Mouse (Mus musculus) gastrocnemius, postnatal 36 days (tissue): ENCODE measurements around the gene Gpc6. TPM values are rescaled to one million over a fixed set of nuclear protein-coding genes. Genes with fewer than 3 reads are reported as not detected.
A peak's percentile ranks its signal among the peaks of the same experiment; 100 is the strongest.

ENCODE experiments used
- DNase-seq, 2 experiments: peaks; one replicate each; pipeline ENCODE4 v3.0.0; 2022
- intact Hi-C: fragments of 180-260 bp; cut with DNase I; formaldehyde crosslinking; loops from one replicate; pipeline ENCODE4 v1.15.1; 2025
- total RNA-seq, 2 experiments: library from RNA; stranded (reverse); gene quantifications; 2 replicates each; pipeline ENCODE4 v1.2.3; 2021

Gene Gpc6
- total RNA-seq, 2 experiments from 2014 or later: 2.0 to 2.1 TPM

DNA sequence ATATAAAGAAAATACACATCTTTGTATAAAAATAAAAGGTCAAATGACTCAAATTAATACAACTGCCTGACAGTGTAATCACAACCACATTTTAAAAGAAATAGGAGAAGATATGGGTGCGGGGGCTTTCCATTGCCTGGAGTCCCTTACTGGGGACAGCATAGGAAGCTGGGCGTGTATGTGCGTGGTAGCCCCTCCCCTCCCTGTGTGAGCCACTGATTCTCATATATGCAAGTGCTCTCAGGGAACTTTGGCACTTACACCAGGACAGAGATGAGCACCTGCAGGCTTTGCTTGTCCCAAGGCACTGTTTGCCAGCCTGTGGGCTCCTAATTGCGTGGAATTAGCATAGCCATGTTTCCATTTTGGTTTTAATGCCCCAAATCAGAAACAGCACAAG lies 644.2 kb downstream of the Gpc6 start:
- no peak for DNase-seq

DNA sequence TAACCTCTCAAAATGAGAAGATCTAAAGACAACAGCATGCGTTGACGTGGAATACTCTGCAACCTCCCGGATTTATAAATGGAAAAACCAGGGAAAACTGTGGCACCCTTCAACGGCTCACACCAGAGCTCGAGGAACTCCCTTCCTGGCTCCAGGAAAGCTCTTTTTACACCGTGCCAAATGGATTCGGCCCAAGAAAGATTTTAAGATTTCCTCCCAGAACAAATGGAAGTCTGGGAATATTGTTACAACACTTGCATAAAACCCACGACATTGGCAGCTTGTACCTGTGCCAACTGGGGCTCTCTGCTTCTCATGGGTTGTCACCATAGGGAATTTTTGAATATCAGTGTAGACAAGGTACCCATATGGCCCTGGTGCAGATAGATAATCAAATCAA lies 647.1 kb downstream of the Gpc6 start:
- intact Hi-C loops: no loop called here
- DNase-seq: peak in 1 of 2 experiments; percentile 23

More for the DNA sequence above, 644.2 kb downstream of the Gpc6 start:
- intact Hi-C loops: no loop called here

DNA sequence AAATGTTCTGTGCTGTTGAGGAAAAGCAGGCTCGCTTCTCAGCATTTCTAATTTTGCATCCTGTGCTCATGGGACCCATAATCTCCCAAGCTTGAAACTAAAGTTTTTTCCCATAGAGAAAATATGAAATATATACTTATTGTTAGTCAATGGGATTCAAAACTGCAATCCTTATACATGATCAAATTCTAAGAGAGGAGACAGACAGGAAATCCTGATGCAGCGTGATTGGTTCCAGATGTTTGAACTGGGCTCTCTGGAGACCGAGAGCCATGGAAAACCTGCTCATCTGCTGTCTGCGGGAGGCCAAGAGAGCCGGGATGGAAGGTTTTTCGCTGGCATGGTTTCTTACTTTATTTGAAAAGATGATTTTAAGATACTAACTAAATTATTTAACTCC lies 649.1 kb downstream of the Gpc6 start:
- DNase-seq: peak in 1 of 2 experiments; percentile 8
- intact Hi-C loops: no loop called here

DNA sequence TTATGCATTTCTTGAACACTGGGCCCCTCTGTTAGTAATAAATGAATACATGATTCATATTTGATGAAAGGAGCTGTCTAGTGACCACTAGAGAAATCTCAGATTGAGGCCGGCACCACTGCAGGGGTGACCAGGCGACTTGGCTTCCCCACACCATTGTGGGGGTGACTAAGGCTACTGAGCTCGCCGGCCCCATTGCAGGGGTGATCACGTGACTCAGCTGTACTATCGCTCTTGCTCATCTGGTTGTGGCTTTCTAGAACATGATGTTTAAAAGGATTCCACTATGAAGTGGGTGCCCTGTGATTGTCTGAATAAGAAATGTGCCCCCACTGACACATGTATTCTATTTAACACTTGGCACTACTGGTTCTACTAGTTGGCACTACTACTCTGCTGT lies 656.6 kb downstream of the Gpc6 start:
- intact Hi-C loops: no loop called here
- no peak for DNase-seq

DNA sequence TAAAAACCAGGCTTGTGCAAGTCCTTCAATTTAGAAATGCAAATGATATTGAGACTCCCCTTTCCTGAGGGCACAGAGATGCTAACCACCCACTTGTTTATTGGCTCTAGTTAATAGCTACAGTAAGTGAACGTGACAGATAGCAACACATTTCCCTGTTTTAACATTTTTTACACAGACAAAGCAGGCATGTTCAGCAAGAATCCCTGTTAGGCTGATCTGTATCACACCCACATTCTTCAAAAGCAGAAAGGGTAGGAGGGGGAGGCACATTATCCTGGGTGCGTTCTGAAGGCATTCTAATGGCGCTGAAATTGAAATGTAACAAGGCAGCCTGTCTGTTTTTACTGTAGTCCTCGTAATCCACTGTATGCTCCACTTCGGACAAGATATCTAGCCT lies 674.6 kb downstream of the Gpc6 start:
- no peak for DNase-seq
- intact Hi-C loops: no loop called here

DNA sequence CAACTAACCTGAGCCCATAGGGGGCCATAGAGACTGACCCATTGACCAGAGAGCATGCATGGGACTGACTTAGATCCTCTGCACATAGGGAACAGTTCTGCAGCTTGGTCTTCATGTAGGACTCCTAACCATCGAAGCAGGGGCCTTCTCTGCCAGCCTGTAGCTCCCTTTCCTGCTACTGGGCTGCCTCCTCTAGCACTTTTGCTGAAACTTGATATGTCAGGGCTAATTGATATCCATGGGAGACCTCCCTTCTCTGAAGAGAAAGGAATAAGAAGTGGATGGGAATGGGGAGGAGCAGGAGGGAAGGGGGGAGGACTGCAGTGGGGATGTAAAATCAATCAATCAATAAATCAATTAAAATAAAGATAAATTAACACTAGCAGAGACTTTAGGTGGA lies 678.7 kb downstream of the Gpc6 start:
- no peak for DNase-seq
- intact Hi-C loops: no loop called here

DNA sequence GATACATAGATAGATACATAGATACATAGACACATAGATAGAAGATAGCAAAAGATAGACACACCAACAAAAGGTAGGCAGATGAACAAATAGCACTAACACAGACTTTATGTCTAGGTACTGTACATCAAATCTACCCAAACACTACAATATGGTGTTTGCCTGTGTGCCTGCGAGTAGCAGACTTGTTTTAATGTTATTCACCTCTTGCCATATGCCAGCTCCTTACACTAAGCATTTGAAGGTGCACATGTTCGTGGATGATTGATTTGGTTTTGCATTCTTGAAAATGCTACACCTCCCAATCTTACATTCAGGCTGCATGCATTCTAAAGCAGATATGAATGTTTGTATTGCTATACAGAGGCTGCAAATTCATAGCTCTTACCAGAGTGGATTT lies 680.6 kb downstream of the Gpc6 start:
- no peak for DNase-seq
- intact Hi-C loops: no loop called here

DNA sequence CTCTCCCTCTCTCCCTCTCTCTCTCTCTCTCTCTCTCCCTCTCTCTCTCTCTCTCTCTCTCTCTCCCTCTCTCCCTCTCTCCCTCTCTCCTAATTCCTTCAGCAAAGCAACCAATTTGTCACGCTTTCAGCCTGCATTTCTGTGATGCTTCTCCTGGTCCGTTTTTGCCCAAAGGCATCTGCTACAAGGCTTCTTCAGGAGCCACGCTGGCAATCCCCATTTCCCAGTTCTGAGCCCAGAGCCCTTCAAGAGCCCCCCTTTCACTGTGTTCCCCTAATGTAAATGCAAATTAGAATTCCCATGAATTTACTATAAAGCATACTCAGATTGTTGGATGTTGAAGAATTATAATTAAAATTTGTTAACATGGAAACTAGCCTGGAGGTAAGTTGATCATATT lies 686.0 kb downstream of the Gpc6 start:
- DNase-seq: no peak
- intact Hi-C loops: no loop called here

DNA sequence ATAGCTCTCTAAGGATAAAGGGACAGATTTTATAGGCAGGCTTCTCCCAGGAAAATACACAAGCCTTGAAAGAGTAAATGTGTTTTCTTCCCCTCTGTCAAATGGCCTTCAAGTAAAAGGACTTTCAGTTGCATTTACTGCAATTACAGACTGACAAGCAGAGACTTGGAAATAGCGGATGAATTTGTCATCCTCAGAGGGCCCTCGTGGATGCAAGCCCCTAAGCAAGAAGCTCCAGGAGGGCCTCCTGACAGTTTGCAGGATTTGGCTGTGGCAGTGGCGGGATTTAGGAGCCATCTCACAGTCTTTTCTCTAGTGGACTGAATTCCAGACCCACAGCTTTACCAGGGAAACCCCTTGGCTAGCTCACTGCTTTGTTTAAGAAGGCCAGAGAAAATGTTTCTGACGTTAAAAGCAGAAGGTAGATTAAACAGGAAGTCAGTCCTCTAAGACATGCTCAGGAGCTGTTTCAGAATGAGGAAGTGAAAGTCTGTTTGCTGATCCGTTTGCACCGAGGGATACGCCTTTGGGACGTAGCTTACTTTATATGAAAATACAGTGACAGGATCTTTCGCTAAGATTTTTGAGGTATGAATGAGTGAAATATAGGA lies 700.1 kb downstream of the Gpc6 start:
- intact Hi-C loops: no loop called here
- DNase-seq: no peak

DNA sequence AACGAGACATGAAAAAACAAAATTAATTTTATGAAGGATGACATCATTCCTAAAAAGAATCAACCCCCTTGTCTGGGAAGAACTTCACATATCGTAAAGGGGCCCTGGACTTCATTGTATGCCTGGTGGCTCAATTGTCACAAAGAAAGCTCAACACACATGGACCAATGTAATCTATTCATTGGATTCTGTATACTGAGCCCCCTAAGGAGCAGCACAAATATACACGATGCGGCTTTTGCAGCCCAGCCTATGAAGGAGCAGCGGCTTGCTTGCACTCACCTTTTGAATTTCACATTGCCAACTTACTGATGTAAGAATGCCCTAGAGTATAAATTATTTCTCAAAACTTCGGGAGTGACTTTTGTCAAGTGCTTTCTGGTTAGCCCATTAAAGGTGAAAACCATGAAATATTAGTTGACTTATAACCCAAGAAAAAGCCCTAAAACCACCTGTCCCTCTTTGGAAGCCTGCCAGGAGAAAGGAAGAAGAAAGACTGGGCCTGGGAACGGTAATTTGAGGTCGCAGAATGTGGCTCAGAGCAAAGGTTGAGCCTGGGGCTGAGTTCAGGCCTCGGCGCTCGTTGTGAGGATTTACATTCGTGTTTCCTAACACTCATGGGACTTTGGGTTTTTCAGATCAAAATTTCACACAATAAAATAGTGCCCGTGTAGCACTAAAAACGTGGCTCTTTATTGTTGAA lies 709.3 kb downstream of the Gpc6 start:
- DNase-seq: no peak
- intact Hi-C loops: no loop called here

DNA sequence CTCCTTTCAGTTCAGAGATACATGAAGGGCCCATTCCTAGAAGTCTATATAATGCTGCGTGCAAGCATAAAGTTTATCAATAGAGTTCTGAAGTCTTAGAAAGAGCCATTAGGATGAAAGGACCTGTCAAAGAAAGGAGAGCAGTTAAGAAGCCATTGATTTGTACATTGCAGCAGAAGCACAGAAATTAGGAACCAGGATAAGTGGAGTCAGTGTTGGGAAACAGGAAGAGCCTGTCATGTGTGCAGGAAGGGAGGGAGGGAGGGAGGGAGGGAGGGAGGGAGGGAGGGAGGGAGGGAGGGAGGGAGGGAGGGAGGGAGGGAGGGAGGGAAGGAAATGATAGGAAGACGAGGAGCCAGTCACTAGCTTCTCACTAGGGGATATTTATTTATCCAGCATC lies 716.7 kb downstream of the Gpc6 start:
- intact Hi-C loops: no loop called here
- no peak for DNase-seq

DNA sequence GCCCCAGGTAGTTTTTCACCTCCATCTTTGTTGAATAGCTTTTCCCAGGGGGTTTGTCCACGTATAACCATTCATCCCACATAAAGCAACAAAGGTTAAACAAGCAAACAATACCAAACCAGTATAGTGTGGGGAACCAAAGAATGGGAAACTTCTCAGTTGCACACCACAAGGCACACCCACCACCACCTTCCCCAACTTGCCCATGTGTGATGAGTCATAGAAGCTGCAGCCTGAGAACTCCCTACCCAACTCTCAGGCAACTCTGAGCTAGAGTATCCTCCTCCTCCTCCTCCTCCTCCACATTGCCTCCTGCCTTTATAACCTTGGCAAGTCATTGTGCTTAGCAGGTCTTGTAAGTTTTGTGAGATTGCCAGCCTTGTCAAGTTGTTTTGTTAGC lies 718.0 kb downstream of the Gpc6 start:
- intact Hi-C loops: no loop called here
- DNase-seq: no peak

DNA sequence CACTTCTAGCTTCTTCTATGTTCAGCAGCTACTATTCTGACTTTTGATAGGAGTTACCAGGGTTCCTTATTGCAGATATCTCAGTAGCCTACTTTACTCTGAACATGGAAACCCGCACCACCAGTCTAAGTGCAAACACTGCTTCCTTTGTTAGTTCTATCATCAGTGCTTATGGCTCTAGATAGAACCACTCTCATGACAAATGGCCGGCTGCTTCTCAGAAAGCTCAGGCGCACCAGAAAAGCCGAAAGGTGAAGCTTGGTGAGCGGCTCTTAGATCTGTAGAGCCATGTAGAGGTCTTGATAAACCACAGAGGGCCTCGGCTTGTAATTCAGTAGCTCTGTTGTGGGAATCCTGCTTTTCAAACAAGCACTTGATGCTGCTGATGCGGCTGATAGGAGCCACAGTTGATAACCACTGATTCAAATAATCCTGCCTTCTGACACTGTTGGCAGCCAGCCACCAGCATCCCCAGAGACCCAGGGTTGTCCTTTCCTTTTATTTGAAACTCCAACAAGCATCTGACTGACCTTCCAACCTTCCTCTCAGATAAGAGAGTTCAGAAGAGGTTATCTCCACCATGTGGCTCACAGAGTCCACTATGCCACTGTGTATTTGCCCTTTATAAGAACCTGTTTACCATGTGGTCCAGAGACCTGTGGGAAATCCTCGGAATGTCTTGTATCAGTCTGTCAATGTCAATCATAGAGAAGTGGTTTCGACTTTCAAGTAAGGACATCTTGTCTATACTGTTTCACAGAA lies 723.3 kb downstream of the Gpc6 start:
- peak in 1 of 2 experiments; percentile 15 for DNase-seq
- intact Hi-C loops: no loop called here

DNA sequence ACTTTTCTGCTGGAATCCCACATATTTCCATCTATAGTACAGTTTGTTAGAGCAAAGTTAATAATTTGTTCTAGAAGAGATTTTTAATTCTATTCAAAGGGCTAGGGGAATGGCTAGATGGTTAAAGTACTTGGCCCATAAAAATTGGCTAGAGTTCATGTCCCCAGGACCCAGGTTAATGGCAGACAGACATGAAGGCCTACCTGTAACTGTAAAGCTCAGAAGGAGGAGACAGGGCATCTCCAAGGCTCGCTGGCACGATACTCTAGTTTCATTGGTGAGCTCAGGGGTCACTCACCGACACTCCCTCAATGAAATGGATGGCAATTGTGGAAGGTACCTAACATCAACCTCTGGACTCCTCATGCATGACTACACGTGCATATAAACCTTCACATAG lies 725.0 kb downstream of the Gpc6 start:
- intact Hi-C loops: no loop called here
- no peak for DNase-seq

DNA sequence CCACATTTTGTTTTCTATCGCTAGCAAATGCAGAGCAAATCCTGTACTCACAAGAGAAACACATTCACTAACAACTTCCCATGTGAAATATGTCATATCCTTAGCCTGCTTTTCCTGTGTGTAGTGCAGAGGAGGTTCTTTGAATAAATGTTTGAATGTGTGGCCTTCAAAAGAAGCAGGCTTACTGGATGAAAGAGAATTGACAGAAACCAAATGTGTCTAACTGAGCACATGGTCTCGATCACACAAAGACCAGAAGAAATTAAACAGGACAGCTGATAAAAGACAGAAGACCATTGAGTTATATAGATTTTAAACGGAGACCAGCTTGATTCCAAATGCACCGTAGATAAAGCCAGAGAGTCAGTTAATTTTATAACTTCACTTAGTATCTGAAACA lies 726.2 kb downstream of the Gpc6 start:
- no peak for DNase-seq
- intact Hi-C loops: no loop called here

DNA sequence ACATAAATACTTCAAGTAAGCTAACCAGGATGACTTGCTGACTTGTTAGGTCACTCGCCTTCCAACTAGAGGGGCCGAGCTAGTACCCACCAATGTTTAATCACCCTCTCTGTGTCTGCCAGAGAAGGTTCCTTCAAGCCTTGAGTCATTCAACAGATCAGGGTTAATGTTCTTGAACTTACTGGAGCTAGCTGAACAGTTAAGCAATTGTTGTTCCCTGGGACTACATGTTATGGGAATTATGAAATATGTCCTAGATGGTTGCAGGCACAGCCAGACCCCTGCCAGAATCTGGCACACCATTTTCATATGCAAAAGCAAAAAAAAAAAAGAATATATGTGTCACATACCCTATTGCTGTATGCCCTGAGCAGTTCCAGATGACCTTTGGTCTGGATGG lies 726.8 kb downstream of the Gpc6 start:
- no peak for DNase-seq
- intact Hi-C loops: no loop called here

DNA sequence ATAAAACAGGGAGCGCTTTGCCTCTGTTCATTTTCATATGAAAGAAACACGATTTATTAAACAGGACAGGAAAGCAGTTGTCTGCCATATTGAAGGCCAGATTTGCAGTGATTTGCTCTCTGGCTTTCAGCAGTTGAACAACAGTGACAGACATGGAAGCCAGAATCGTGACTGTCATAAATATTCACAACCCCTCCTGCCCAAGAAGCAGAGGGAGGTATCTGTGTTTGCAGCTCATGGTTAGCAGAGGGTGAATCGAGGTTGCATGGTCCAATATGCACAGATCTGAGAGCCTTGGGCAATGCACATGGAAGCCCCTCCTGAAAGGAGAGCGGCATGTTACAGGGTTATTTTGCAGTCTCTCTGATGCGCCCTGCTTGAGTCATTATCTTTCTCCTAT lies 730.3 kb downstream of the Gpc6 start:
- intact Hi-C loops: no loop called here
- DNase-seq: no peak

DNA sequence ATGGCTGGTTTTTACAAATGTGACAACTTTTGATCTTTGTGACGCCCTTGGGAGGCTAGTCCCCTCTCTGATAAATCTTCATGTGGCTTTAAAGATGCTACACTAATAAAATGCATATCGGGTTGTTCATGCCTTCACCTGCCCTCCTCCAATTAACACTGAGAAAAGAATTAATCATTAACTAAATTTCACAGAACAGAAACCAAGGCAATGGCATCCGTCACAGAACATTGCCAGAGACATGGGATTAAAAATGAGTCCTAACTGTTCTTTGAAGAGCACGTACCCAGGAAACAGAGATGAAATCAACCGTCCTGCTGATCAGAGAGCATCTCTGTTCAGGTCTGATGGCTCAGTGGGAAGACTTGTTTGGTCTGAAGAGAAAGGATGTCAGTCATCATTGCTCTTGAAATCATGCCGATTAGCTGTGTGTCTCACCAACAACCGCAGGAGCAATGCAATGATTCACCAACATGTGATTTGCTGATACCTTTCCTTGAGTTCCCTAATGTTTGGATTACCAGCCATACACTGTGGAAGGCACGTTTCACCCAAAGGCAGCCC lies 734.2 kb downstream of the Gpc6 start:
- intact Hi-C loops: no loop called here
- no peak for DNase-seq

DNA sequence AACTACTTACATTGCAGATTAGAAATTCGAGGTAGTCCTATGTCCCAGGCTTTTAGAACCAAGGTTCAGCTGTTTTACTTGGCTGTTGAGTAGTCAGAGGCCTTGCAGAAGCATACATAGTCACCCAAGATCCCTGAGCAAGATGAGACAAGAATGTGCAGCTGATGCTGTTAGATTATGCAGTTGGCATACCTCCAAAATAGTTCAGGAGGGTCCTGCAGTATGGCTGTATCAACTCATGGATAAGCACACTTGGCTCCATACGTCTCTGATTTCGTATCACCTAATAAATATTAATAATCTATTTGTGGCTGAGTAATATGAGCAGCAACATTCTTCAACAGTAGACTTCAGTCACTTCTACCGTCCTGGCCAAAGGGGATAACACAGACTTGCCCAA lies 737.1 kb downstream of the Gpc6 start:
- intact Hi-C loops: no loop called here

DNA sequence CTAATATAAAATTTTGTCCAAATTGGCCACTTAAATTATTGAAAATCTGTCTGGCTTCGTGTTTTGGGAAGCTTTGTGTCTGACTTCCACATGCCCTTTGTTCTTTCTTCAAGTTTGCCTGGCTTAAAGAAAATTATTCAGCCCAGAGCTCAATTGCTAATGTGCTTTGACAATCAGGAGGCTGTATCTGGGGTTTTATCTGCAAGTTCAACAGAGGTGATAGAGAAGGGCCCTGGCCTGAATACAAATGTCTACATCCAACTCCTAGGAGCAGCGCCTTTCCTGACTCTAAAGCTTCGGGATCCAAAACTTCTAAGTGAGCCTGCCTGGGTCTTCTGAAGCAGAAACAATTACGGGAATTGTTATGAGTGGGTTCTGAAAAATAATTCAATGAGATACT lies 739.7 kb downstream of the Gpc6 start:
- intact Hi-C loops: no loop called here
- DNase-seq: no peak

More for the DNA sequence above, 737.1 kb downstream of the Gpc6 start:
- DNase-seq: no peak

DNA sequence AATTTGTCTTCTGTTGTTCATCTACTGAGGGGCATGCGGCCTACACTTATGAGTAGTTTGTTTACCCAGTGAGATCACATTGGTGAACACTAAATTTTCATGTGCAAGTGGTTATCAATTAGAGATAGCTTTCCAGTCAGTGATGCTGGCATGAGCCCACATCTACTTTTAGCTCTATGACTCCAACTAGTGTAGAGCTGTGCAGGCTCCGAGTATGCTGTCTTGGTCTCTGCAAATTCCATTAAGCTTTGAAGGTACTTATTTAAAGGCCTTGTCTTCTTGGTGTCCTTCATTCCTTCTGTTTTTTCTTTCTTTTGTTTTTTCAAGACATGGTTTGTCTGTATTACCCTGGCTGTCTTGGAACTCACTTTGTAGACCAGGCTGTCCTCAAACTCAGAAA lies 741.0 kb downstream of the Gpc6 start:
- intact Hi-C loops: no loop called here
- no peak for DNase-seq

DNA sequence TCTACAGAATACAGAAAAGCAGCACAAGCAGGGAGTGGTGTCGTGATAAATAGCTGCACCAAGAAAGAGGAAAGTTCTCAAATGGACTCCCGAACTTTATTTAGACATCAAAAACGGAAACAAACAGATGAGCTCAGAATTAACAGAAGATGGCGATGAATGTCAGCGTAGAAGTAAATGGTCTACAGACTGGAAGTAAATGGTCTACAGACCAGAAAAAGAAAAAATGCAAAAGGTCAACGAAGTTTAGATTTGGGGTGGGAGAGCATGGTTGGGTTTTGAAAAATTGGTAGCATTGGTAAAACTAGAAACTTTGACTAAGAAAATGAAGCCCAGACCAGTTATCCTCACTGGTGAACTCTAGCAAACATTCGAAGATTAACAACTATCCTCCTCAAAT lies 748.4 kb downstream of the Gpc6 start:
- intact Hi-C loops: no loop called here
- DNase-seq: no peak
